Mouse (Mus musculus) urinary bladder, postnatal 14 days (tissue): Measurements from ENCODE around the gene Ccdc105.

ENCODE experiments used
- DNase-seq: peaks from one replicate; pipeline ENCODE4 v3.0.0; 2021; ENCODE audit warnings: low spot score

Gene Ccdc105

GRCm38 (mm10) chr10:78715156-78715555 is 37.7 kb downstream of the Ccdc105 start:
- no peak for DNase-seq

- DNase-seq, result no peak
These were observed 38.7 kb downstream of the Ccdc105 start for GRCm38 (mm10) chr10:78714129-78714528.

GRCm38 (mm10) chr10:78710706-78711105 is 42.2 kb downstream of the Ccdc105 start:
- no peak for DNase-seq

GRCm38 (mm10) chr10:78700881-78701280 is 52.0 kb downstream of the Ccdc105 start:
- no peak for DNase-seq
